Mouse (Mus musculus) heart, adult 9 months (tissue): ENCODE measurements at regions not wholly inside any gene's neighbourhood (a gene's known extent, or its start where the extent isn't known, plus 50 kb on each side); places are given as distances from the start of the nearest gene placed in this dataset.

Source experiments
- DNase-seq, 2 experiments: peaks; one replicate each; pipeline ENCODE4 v3.0.0; 2022; ENCODE audit warnings: low spot score in 2 of 2

GRCm38 (mm10) chr13:31328756-31329155 lies 227.2 kb upstream of the Foxq1 start:
- DNase-seq: no peak

- no peak for DNase-seq
Measured at GRCm38 (mm10) chr13:31330731-31331130, 225.2 kb upstream of the Foxq1 start.

GRCm38 (mm10) chr13:31334981-31335380 lies 221.0 kb upstream of the Foxq1 start:
- no peak for DNase-seq

- no peak for DNase-seq
Measured at GRCm38 (mm10) chr13:31337631-31338030, 218.3 kb upstream of the Foxq1 start.

GRCm38 (mm10) chr13:31339386-31339785 lies 216.5 kb upstream of the Foxq1 start:
- no peak for DNase-seq

GRCm38 (mm10) chr13:31339901-31340300 lies 216.0 kb upstream of the Foxq1 start:
- no peak for DNase-seq

GRCm38 (mm10) chr13:31340363-31340948 lies 215.5 kb upstream of the Foxq1 start:
- DNase-seq: no peak

- DNase-seq: no peak
Measured at GRCm38 (mm10) chr13:31341282-31342100, 214.4 kb upstream of the Foxq1 start.

GRCm38 (mm10) chr13:31346205-31346604 lies 209.7 kb upstream of the Foxq1 start:
- DNase-seq: no peak

- DNase-seq: no peak
Measured at GRCm38 (mm10) chr13:31347000-31347399, 208.9 kb upstream of the Foxq1 start.

- no peak for DNase-seq
Measured at GRCm38 (mm10) chr13:31349671-31350070, 206.3 kb upstream of the Foxq1 start.

GRCm38 (mm10) chr13:31351481-31351880 lies 204.5 kb upstream of the Foxq1 start:
- DNase-seq: no peak

- no peak for DNase-seq
Measured at GRCm38 (mm10) chr13:31352825-31353224, 203.1 kb upstream of the Foxq1 start.

GRCm38 (mm10) chr13:31359353-31359752 lies 196.6 kb upstream of the Foxq1 start:
- DNase-seq: no peak

- DNase-seq: no peak
Measured at GRCm38 (mm10) chr13:31362386-31362785, 193.5 kb upstream of the Foxq1 start.

GRCm38 (mm10) chr13:31364369-31364768 lies 191.6 kb upstream of the Foxq1 start:
- DNase-seq: no peak

GRCm38 (mm10) chr13:31367226-31367625 lies 188.7 kb upstream of the Foxq1 start:
- DNase-seq: no peak

GRCm38 (mm10) chr13:31369182-31369581 lies 186.8 kb upstream of the Foxq1 start:
- no peak for DNase-seq

GRCm38 (mm10) chr13:31370873-31371272 lies 185.1 kb upstream of the Foxq1 start:
- no peak for DNase-seq

GRCm38 (mm10) chr13:31374006-31374405 lies 181.9 kb upstream of the Foxq1 start:
- no peak for DNase-seq

GRCm38 (mm10) chr13:31393421-31394215 lies 162.3 kb upstream of the Foxq1 start:
- DNase-seq: no peak

GRCm38 (mm10) chr13:31396216-31396910 lies 159.6 kb upstream of the Foxq1 start:
- DNase-seq: no peak
